Mouse (Mus musculus): ENCODE measurements around the gene Ap5s1.

Gene Ap5s1

GRCm38 (mm10) chr2:131206778-131207177 is at the start of gene Ap5s1:
Gene Ap5s1, plus strand, starts transcription at chr2:131207078.
- in situ Hi-C loops (cut with MboI; ENCODE audit: low pct_unique_long_range_greater_than_20kb in 1 of 2, low sequenced_read_pairs in 2 of 2, unreplicated experiment in 1 of 2): no loop called here

DNA sequence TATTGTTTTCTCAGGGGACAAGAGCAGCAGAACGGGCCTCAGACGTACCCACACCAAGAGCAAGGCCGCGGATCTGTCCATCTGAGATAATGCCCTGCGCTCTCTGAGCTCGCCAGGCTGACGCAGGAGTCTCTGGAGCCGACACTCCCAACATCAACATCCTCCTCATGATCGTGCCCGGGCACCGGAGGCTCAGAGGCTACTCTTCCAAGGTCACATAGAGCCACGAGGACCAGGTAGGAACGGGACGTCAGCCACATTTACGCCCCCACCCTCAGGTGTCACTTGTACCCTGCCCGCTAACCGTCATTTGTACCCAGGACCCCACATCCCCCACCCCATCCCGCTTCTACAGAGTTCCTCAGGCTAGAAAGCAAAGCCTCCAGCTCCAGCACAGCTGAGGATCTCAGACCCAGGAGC is 47.4 kb upstream of the Ap5s1 start:
- in situ Hi-C loops (cut with MboI; ENCODE audit: low pct_unique_long_range_greater_than_20kb in 1 of 2, low sequenced_read_pairs in 2 of 2, unreplicated experiment in 1 of 2): no loop called here

GRCm38 (mm10) chr2:131159938-131160581 is 46.8 kb upstream of the Ap5s1 start, which contains the start of gene 1700037H04Rik:
Gene 1700037H04Rik, minus strand, starts transcription at chr2:131160081.
- in situ Hi-C loops (cut with MboI; ENCODE audit: low pct_unique_long_range_greater_than_20kb in 1 of 2, low sequenced_read_pairs in 2 of 2, unreplicated experiment in 1 of 2): no loop called here

DNA sequence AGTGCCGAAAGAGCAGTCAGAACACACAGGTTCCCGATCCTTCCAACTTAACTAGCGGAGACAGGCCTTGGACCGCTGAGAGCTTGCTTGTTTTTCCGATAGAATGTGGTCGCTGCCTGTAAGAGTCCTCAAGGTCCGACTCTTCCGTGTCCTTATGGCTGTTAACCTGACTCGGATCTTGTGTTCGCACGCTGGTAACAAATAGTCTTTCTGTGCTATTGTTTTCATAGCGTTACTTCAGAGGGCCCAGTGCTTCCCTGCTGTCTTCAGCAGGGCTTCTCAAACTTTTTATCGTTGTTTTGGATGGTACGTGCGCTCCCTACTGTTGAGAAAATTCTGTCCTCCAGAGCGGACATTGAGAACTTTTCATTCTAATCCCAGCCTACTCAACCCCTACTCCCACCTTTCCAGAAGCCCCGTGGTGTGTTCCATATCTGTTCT is 46.2 kb upstream of the Ap5s1 start:
- in situ Hi-C loops (cut with MboI; ENCODE audit: low pct_unique_long_range_greater_than_20kb in 1 of 2, low sequenced_read_pairs in 2 of 2, unreplicated experiment in 1 of 2): no loop called here

DNA sequence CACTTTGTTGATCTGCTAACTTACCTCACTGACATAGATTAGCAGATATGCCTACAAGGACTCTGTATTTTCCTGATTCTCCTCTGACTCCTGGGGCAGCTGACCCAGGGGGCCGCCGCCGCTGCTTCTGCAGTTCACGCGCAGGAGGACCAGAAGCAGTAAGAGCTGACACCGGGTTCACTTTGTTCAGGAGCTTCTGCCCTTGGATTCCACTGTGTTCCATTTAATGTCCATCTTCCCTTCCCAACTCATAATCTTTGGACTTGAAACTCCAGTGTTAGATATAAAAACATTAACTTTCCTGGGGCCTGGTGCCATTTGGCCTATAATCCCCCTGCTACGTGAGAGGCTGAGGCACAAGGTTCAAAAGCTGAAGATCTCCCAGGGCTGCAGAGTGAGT is 43.0 kb upstream of the Ap5s1 start:
- in situ Hi-C loops (cut with MboI; ENCODE audit: low pct_unique_long_range_greater_than_20kb in 1 of 2, low sequenced_read_pairs in 2 of 2, unreplicated experiment in 1 of 2): no loop called here

DNA sequence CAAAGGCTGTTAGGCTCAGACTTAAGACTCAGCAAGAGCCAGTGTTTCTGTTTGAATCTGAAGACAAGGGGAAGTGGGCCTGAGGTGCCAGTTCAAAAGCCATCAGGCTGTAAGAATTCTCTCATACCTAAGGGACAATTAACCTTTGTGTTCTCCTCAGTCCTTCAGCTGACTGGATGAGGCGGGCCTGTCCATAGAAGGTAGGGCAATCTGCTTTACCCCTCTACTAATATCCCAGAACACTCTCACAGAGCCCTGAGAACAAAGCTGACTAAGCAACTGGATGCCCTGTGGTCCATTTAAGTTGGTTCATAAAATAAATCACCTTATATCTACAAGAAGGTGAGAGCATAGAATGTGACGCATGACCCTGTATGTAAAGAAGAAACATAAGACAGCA is 40.7 kb upstream of the Ap5s1 start:
- in situ Hi-C loops (cut with MboI; ENCODE audit: low pct_unique_long_range_greater_than_20kb in 1 of 2, low sequenced_read_pairs in 2 of 2, unreplicated experiment in 1 of 2): no loop called here

DNA sequence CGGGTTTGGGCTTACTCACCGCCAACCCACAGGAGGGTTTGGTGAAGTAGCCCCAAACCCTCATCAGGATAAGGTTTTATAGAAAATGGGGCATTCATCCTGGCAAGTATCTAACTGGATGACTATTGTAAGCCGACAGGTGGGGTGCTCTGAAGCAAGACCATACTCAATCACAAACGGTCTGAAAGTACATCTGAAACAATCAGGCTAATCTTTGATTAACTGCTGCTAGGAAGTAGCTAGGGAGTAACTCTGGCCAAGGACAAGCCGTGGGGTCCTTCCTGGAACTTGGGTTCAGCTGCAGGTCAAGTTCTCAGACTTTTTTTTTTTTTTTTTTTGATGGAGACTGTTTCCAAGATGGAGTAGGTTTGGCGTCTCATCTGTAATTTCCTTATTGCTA is 38.9 kb upstream of the Ap5s1 start:
- in situ Hi-C loops (cut with MboI; ENCODE audit: low pct_unique_long_range_greater_than_20kb in 1 of 2, low sequenced_read_pairs in 2 of 2, unreplicated experiment in 1 of 2): no loop called here

DNA sequence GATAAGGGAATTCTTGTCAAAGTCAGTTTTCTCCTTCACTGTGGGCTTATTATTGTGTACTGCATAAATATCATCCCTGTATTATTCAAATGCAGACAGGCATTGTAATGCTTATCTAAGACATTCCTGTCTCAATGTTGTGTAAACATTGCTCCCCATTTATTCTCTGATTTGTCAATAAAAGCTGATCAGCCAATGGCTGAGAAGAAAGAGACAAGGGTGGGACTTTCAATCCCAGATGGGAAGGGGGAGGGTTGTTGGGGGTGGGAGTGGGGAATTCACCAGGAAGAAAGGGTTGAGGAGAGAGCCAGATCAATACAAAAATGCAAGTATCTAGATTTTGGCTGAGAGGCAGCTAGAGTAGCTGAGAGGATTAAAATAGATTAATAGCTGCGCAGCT is 38.0 kb upstream of the Ap5s1 start:
- in situ Hi-C loops (cut with MboI; ENCODE audit: low pct_unique_long_range_greater_than_20kb in 1 of 2, low sequenced_read_pairs in 2 of 2, unreplicated experiment in 1 of 2): no loop called here

- in situ Hi-C loops (cut with MboI; ENCODE audit: low pct_unique_long_range_greater_than_20kb in 1 of 2, low sequenced_read_pairs in 2 of 2, unreplicated experiment in 1 of 2): no loop called here
These were observed 35.9 kb upstream of the Ap5s1 start for GRCm38 (mm10) chr2:131170936-131171335.

- in situ Hi-C loops (cut with MboI; ENCODE audit: low pct_unique_long_range_greater_than_20kb in 1 of 2, low sequenced_read_pairs in 2 of 2, unreplicated experiment in 1 of 2): no loop called here
These were observed 35.3 kb upstream of the Ap5s1 start for GRCm38 (mm10) chr2:131171401-131172104.

GRCm38 (mm10) chr2:131172322-131172721 is 34.6 kb upstream of the Ap5s1 start:
- in situ Hi-C loops (cut with MboI; ENCODE audit: low pct_unique_long_range_greater_than_20kb in 1 of 2, low sequenced_read_pairs in 2 of 2, unreplicated experiment in 1 of 2): no loop called here

- in situ Hi-C loops (cut with MboI; ENCODE audit: low pct_unique_long_range_greater_than_20kb in 1 of 2, low sequenced_read_pairs in 2 of 2, unreplicated experiment in 1 of 2): no loop called here
These were observed 32.2 kb upstream of the Ap5s1 start for GRCm38 (mm10) chr2:131174700-131175099.

GRCm38 (mm10) chr2:131175286-131175944 is 31.5 kb upstream of the Ap5s1 start:
- in situ Hi-C loops (cut with MboI; ENCODE audit: low pct_unique_long_range_greater_than_20kb in 1 of 2, low sequenced_read_pairs in 2 of 2, unreplicated experiment in 1 of 2): no loop called here

DNA sequence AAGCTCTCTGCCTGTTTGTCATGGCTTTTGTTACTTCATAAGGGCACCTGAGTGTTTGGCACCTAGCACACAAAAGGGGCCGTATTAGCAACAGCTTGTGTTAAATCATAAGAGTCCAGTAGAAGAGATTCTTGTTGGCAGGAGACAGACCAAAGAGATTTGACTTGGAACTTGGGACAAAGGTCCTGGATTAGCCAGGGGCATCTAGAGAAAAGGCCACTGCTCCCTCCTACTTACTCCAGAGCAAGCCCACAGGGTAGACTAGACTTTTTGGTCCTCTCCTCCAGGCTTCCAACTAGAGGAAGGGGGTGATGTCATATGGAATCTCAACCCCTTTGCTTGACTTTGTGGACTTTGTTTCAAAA is 31.0 kb upstream of the Ap5s1 start:
- in situ Hi-C loops (cut with MboI; ENCODE audit: low pct_unique_long_range_greater_than_20kb in 1 of 2, low sequenced_read_pairs in 2 of 2, unreplicated experiment in 1 of 2): no loop called here

GRCm38 (mm10) chr2:131176491-131176890 is 30.4 kb upstream of the Ap5s1 start:
- in situ Hi-C loops (cut with MboI; ENCODE audit: low pct_unique_long_range_greater_than_20kb in 1 of 2, low sequenced_read_pairs in 2 of 2, unreplicated experiment in 1 of 2): no loop called here

- in situ Hi-C loops (cut with MboI; ENCODE audit: low pct_unique_long_range_greater_than_20kb in 1 of 2, low sequenced_read_pairs in 2 of 2, unreplicated experiment in 1 of 2): no loop called here
These were observed 28.9 kb upstream of the Ap5s1 start for GRCm38 (mm10) chr2:131177932-131178331.

DNA sequence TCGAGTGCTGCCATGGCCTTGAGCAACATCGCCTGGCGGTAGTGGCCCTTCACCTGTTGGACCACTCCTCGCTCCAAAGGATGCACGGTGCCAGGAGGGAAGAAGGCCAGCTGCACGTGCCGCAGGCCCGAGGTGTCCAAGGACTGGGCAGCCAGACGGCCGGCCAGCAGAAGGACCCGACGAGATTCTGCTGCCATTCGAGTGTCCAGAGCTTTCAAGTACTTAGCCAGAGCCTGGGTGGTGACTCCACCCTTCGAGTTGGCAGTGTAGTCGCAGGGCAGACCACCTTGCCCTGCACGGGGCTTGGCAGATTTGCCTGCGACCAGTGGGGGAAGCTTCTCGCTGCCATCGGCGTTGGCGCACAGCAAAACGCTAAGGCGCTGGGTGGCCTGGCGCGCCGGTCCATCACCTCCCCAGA is 28.0 kb upstream of the Ap5s1 start:
- in situ Hi-C loops (cut with MboI; ENCODE audit: low pct_unique_long_range_greater_than_20kb in 1 of 2, low sequenced_read_pairs in 2 of 2, unreplicated experiment in 1 of 2): no loop called here

DNA sequence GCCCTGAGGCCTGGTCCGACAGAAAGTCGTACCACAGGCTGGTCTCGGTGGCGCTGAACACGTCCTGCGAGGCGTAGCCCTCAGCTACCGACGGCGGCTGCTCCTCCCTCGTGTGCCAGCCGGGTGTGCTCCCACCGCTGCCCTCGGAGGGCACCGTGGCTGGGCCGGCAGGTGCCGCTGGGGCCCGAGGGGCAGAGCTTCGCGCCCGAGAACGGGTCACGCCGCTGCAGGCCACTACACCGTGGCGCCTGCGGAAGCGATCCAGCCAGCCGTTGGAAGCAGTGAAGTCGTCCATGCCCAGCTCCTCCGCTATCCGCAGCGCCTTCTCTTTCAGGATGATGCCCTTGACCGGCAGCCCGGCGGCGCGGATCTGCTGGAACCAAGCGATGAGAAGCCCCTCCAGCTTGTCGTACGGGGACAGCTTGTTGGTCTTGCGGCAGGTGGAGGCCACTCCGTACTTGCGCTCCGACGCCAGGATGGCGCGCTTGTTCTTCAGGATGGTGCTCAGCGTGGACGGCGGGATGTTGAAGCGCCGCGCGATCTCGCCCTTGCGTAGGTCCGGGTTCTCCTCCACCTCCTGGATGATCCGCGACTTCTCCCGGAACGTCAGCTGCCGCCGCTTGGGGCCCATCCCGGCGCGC is 27.5 kb upstream of the Ap5s1 start:
- in situ Hi-C loops (cut with MboI; ENCODE audit: low pct_unique_long_range_greater_than_20kb in 1 of 2, low sequenced_read_pairs in 2 of 2, unreplicated experiment in 1 of 2): no loop called here

GRCm38 (mm10) chr2:131179990-131180587 is 26.8 kb upstream of the Ap5s1 start, which contains the start of gene Cenpb:
Gene Cenpb, minus strand, starts transcription at chr2:131180067.
- in situ Hi-C loops (cut with MboI; ENCODE audit: low pct_unique_long_range_greater_than_20kb in 1 of 2, low sequenced_read_pairs in 2 of 2, unreplicated experiment in 1 of 2): no loop called here

Measured in mouse embryonic stem cell (cell line).